1 mouse cellular context compared by ENCODE assay signal in genomic region chr9:37345406-37345805, GRCm38 (mm10).
TF ChIP-seq lines count a peak whose summit lies in the region.

No protein-coding gene starts in this region.

TF ChIP-seq in MEL, 35 proteins besides CTCF, POLR2A, EP300 and RAD21 (continued from another document):
- TF ChIP-seq TCF12 (IDR thresholded peaks at IDR 0.05; ENCODE audit: low read depth, low read length): peak; percentile 77
